Mouse (Mus musculus): ENCODE measurements at regions not wholly inside any gene's neighbourhood (a gene's known extent, or its start where the extent isn't known, plus 50 kb on each side); places are given as distances from the start of the nearest gene placed in this dataset.
A peak's percentile ranks its signal among the peaks of the same experiment; 100 is the strongest.

GRCm38 (mm10) chr14:111149653-111150052 lies 394.7 kb upstream of the Slitrk6 start:
- peak in 1 of 2 experiments; percentile 26 for DNase-seq (ENCODE audit: inconsistent age in 2 of 2, low spot score in 1 of 2)

GRCm38 (mm10) chr14:111116600-111116999 lies 361.7 kb upstream of the Slitrk6 start:
- DNase-seq (ENCODE audit: inconsistent age in 2 of 2, low spot score in 1 of 2) = no peak

GRCm38 (mm10) chr14:111103579-111103978 lies 348.6 kb upstream of the Slitrk6 start:
- no peak for DNase-seq (ENCODE audit: inconsistent age in 2 of 2, low spot score in 1 of 2)

GRCm38 (mm10) chr14:111100257-111100656 lies 345.3 kb upstream of the Slitrk6 start:
- DNase-seq (ENCODE audit: inconsistent age in 2 of 2, low spot score in 1 of 2) = no peak

GRCm38 (mm10) chr14:111096229-111096628 lies 341.3 kb upstream of the Slitrk6 start:
- DNase-seq (ENCODE audit: inconsistent age in 2 of 2, low spot score in 1 of 2) = no peak

GRCm38 (mm10) chr14:111074517-111074916 lies 319.6 kb upstream of the Slitrk6 start:
- no peak for DNase-seq (ENCODE audit: inconsistent age in 2 of 2, low spot score in 1 of 2)

GRCm38 (mm10) chr14:111073529-111073928 lies 318.6 kb upstream of the Slitrk6 start:
- DNase-seq (ENCODE audit: inconsistent age in 2 of 2, low spot score in 1 of 2) = no peak

Data from adrenal gland, adult (tissue).